Mouse (Mus musculus) hindbrain, embryonic 12.5 days (tissue): ENCODE measurements around the gene Nmral1. TPM values are rescaled to one million over a fixed set of nuclear protein-coding genes. Genes with fewer than 3 reads are reported as not detected.

Experiments
- ATAC-seq: fragments of 200-750 bp; cut with Nextera tagmentation; 2 replicates; pipeline ENCODE4 v1.8.0; 2017; ENCODE audit warnings: moderate TSS enrichment; ENCODE audit not compliant: low FRiP score
- H3K27ac ChIP-seq: fragments of 300-500 bp; sonication (generic); 2 replicates; pipeline ENCODE4 v1.5.1; 2016; ENCODE audit warnings: mild to moderate bottlenecking
- H3K27me3 ChIP-seq: fragments of 300-500 bp; sonication (generic); 2 replicates; pipeline ENCODE4 v1.6.1; 2016; ENCODE audit warnings: mild to moderate bottlenecking
- H3K36me3 ChIP-seq: fragments of 300-500 bp; sonication (generic); 2 replicates; pipeline ENCODE4 v1.6.1; 2016; ENCODE audit warnings: mild to moderate bottlenecking
- H3K4me1 ChIP-seq: fragments of 300-500 bp; sonication (generic); 2 replicates; pipeline ENCODE4 v1.6.1; 2016
- H3K4me2 ChIP-seq: fragments of 300-500 bp; sonication (generic); replicated peaks from 2 replicates; pipeline ENCODE4 v1.6.1; 2016; ENCODE audit warnings: mild to moderate bottlenecking
- H3K4me3 ChIP-seq: fragments of 300-500 bp; sonication (generic); 2 replicates; pipeline ENCODE4 v1.5.1; 2016; ENCODE audit warnings: mild to moderate bottlenecking
- H3K9ac ChIP-seq: fragments of 300-500 bp; sonication (generic); 2 replicates; pipeline ENCODE4 v1.6.1; 2016; ENCODE audit warnings: mild to moderate bottlenecking, moderate library complexity
- H3K9me3 ChIP-seq: fragments of 300-500 bp; sonication (generic); replicated peaks from 2 replicates; pipeline ENCODE4 v1.6.1; 2016; ENCODE audit warnings: mild to moderate bottlenecking
- WGBS: fragments of 180-500 bp; shearing (Covaris S2); methylation state at CpG from one replicate; pipeline ENCODE4 v1.1.7; 2016; 5-methylcytosine and 5-hydroxymethylcytosine counted together
- polyA plus RNA-seq: library from polyadenylated mRNA; unstranded; fragments of >200 nt; fragmentation: Nextera tagmentation; extraction: Ambion mirVana; gene quantifications from 2 replicates; pipeline ENCODE4 v1.2.1, GENCODE M21; 2016

Gene Nmral1
- polyA plus RNA-seq, 1 experiment from 2014 or later, result 102 TPM

DNA sequence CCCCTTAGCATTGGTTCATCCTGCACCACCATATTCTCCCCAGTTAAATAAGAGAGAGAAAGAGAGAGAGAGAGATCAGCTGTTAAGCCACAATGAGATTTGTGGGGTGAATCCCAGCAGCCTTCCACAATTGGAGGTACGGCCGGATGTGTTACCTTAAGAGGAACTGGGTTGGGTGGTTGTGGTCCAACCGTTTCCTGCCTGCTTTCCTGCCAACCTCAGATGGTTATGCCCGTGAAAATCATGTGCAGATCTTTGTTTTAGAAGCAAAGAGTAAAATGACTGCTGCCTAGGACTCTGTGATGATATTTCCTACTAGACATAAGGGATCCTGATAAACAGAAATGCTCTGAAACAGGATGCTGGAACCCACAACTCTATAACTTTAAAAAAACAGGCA is 45.1 kb downstream of the Nmral1 start:
- H3K27ac ChIP-seq, result no peak overlapping the region
- peaks cover 38% of the 10 kb centered on the region for H3K36me3 ChIP-seq
- 85% methylated on average over 4 of the region's 4 CpGs for WGBS
- ATAC-seq, result no peak
- no peak overlapping the region for H3K4me2 ChIP-seq
- H3K27me3 ChIP-seq, result no peaks in the 10 kb centered on the region
- no peaks in the 10 kb centered on the region for H3K9me3 ChIP-seq
- H3K4me3 ChIP-seq, result no peak overlapping the region
- peaks cover 8% of the 10 kb centered on the region for H3K4me1 ChIP-seq
- H3K9ac ChIP-seq, result no peak overlapping the region

DNA sequence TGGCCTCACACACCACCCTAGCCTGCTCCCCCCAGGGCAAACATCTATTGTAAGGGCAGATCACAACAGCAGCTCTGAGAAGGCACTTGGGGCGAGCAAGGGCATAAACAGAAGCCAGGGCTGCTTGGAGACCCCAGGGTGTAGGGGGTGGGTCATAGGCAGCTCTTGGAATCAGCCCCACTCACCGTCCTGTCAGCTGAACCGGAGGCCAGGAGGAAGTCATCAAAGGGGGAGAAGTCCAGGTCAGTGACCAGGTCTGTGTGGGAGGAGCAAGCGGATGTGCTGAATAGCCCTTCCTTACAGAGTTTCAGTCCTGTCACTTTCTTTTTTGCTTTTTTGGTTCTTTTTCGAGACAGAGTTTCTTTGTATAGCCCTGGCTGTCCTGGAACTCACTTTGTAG is 48.8 kb downstream of the Nmral1 start:
- H3K36me3 ChIP-seq, result peaks cover 47% of the 10 kb centered on the region

DNA sequence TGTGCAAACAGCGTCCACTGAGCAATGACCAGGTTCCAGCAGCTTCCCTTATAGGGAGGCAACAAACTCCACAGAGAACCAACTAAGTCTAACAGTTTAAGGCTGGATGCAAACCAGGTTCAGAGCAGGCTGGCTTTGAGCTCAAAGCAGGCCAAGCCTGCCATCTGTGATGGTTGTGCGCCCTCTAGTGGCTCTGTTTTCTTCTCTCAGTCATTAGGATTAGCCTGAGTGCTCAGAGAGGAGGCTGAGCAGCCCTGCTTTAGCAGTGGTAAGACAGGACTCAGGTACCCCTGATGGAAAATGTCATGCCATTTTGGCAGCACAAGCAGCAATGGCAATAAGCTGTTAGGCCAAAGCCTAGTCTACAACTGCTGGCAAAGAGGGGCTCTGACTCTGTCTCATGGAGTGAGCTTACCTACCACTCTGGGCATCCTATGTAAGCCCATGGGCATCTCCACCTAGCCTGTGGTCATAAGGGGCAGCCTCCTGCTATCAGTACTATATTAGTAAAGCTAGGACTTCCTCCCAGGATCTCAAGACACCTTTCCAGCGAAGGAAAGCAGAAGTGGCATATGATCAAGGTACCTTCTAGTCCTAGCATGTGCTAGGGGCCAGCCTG is 51.9 kb downstream of the Nmral1 start:
- Histone ChIP-seq H3K9me3 (no peaks in the 10 kb centered on the region), H3K9ac (no peak overlapping the region)
- ATAC-seq, result peak; percentile 81

More for the DNA sequence above, 48.8 kb downstream of the Nmral1 start:
- 72% methylated on average over 5 of the region's 5 CpGs for WGBS
- ATAC-seq, result no peak
- H3K4me1 ChIP-seq, result no peaks in the 10 kb centered on the region
- H3K27me3 ChIP-seq, result no peaks in the 10 kb centered on the region
- H3K9me3 ChIP-seq, result no peaks in the 10 kb centered on the region
- H3K4me2 ChIP-seq, result no peak overlapping the region
- H3K9ac ChIP-seq, result no peak overlapping the region
- H3K4me3 ChIP-seq, result no peak overlapping the region
- no peak overlapping the region for H3K27ac ChIP-seq

DNA sequence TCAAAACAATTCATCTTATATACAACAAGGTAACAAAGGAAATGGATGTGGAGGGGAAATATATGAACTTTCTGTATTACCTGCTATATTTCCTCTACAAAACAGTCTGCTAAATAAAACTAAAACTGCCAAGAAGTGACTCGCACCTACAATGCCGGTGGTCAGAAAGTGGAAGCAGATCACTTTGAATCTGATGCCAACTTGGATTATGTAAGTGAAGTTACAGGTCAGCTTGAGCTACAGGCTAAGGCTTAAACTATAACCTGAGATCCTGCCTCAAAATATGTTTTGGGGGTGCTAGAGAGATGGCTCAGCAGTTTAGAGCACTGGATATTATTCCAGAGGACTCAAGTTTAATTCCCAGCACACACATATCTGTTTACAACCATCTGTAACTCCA is 53.4 kb downstream of the Nmral1 start:
- Histone ChIP-seq H3K27me3 (no peaks in the 10 kb centered on the region), H3K9me3 (no peaks in the 10 kb centered on the region), H3K27ac (no peak overlapping the region), H3K9ac (no peak overlapping the region), H3K4me3 (no peak overlapping the region), H3K4me2 (no peak overlapping the region), H3K4me1 (no peaks in the 10 kb centered on the region), H3K36me3 (peaks cover 45% of the 10 kb centered on the region)
- WGBS, result 100% methylated on average over 2 of the region's 2 CpGs
- ATAC-seq, result no peak

More for the DNA sequence above, 51.9 kb downstream of the Nmral1 start:
- no peaks in the 10 kb centered on the region for H3K27me3 ChIP-seq
- WGBS, result 23% methylated on average over 3 of the region's 3 CpGs
- no peak overlapping the region for H3K4me3 ChIP-seq
- H3K4me2 ChIP-seq, result no peak overlapping the region
- no peak overlapping the region for H3K27ac ChIP-seq
- peaks cover 36% of the 10 kb centered on the region for H3K36me3 ChIP-seq
- no peaks in the 10 kb centered on the region for H3K4me1 ChIP-seq

DNA sequence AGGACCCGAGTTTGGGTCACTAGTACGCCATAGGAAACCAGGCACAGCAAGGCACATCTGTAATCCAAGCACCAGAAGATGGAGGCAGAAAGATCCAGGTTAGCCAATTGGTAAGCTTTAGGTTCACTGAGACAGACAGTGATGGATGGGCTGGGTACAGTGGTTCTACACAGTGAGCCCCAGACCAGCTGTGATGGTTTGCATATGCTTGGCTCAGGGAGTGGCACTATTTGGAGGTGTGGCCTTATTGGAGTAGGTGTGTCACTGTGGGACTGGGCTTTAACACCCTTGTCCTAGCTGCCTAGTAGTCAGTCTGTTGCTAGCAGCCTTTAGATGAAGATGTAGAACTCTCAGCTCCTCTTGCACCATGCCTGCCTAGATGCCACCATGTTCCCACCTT is 55.4 kb downstream of the Nmral1 start:
- WGBS, result 85% methylated on average over 2 of the region's 2 CpGs
- no peak overlapping the region for H3K9ac ChIP-seq
- no peak for ATAC-seq
- H3K36me3 ChIP-seq, result peaks cover 39% of the 10 kb centered on the region
- H3K27ac ChIP-seq, result no peak overlapping the region
- no peaks in the 10 kb centered on the region for H3K9me3 ChIP-seq
- H3K4me1 ChIP-seq, result peaks cover 5% of the 10 kb centered on the region
- no peak overlapping the region for H3K4me3 ChIP-seq
- no peaks in the 10 kb centered on the region for H3K27me3 ChIP-seq
- no peak overlapping the region for H3K4me2 ChIP-seq

DNA sequence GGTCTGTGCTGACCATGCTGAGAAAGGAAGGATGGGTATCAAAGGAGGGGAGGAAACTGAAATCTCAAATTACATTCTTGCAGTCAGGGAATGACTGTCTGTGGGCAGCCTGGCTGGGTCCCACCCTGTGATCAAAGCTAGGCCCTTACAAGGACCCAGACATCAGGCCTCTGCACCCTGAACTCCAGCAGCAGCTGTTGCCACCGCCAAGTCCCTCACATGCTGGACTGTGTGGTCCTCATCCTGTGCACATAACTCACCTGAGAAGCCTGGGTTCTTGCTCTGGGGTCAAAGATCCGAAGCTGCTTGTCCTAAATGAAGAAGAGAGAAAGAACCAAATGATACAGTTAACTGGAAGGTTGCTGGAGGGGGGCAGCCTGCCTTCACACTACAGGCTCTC is 57.6 kb downstream of the Nmral1 start:
- H3K9ac ChIP-seq, result no peak overlapping the region
- peaks cover 29% of the 10 kb centered on the region for H3K36me3 ChIP-seq
- no peak for ATAC-seq
- H3K27ac ChIP-seq, result no peak overlapping the region
- peaks cover 12% of the 10 kb centered on the region for H3K4me1 ChIP-seq
- WGBS, result 64% methylated on average over 2 of the region's 2 CpGs
- H3K4me2 ChIP-seq, result no peak overlapping the region
- no peaks in the 10 kb centered on the region for H3K9me3 ChIP-seq
- no peaks in the 10 kb centered on the region for H3K27me3 ChIP-seq
- no peak overlapping the region for H3K4me3 ChIP-seq

Other genes with a start within 250 kb of the Nmral1 start
- gene Srl, start 177.5 kb downstream of the Nmral1 start, polyA plus RNA-seq, result 25.8 and 36.5 TPM in 2 replicates
- 13.1 and 13.8 TPM in 2 replicates for gene Tfap4, start 159.5 kb downstream of the Nmral1 start, polyA plus RNA-seq
- 34.0 and 34.3 TPM in 2 replicates for gene Glis2, start 124.6 kb downstream of the Nmral1 start, polyA plus RNA-seq
- 112 and 119 TPM in 2 replicates for gene Pam16, start 94.4 kb downstream of the Nmral1 start, polyA plus RNA-seq
- 16.3 and 18.0 TPM in 2 replicates for gene Vasn, start 79.4 kb downstream of the Nmral1 start, polyA plus RNA-seq
- 56.2 and 56.9 TPM in 2 replicates for gene Dnaja3, start 79.4 kb downstream of the Nmral1 start, polyA plus RNA-seq
- gene Coro7, start 39.6 kb downstream of the Nmral1 start, polyA plus RNA-seq, result 22.8 and 24.3 TPM in 2 replicates
- gene Hmox2, start 7.0 kb upstream of the Nmral1 start, polyA plus RNA-seq, result 81.5 and 86.2 TPM in 2 replicates
- 95.6 and 99.1 TPM in 2 replicates for gene Cdip1, start 70.9 kb upstream of the Nmral1 start, polyA plus RNA-seq
- gene 4930562C15Rik, start 116.1 kb upstream of the Nmral1 start, polyA plus RNA-seq, result 0.53 and 0.63 TPM in 2 replicates
- 38.8 and 40.6 TPM in 2 replicates for gene Ubald1, start 161.0 kb upstream of the Nmral1 start, polyA plus RNA-seq
- gene Mgrn1, start 166.9 kb upstream of the Nmral1 start, polyA plus RNA-seq, result 91.1 and 94.0 TPM in 2 replicates
- 121 and 134 TPM in 2 replicates for gene Nudt16l1, start 219.4 kb upstream of the Nmral1 start, polyA plus RNA-seq
- gene Anks3, start 244.8 kb upstream of the Nmral1 start, polyA plus RNA-seq, result 66.7 and 68.0 TPM in 2 replicates